Mouse (Mus musculus) skeletal muscle tissue, adult 2 months (tissue): ENCODE data around the gene Zfp385a.

Source experiments
- DNase-seq: peaks from one replicate; pipeline ENCODE4 v3.0.0-alpha.2; 2012; ENCODE audit warnings: low read depth, low spot score

Gene Zfp385a

DNA sequence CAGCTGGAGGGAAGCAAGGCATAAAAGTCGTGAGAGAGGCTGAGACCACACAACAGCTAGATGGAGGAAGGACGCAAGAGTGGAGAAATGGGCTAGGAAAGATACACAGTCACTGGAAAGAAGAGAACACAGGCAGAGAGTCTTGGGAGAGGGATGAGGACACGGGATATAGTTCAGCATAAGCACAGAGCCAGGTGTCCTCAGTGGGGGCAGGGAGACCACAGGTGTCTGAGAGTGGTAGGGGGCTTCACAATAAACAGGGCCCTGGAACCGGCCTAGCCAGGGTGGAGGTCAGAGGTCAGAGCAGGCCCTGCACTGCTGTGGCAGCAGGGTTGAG lies 1.1 kb downstream of the Zfp385a start:
- DNase-seq, result no peak

DNA sequence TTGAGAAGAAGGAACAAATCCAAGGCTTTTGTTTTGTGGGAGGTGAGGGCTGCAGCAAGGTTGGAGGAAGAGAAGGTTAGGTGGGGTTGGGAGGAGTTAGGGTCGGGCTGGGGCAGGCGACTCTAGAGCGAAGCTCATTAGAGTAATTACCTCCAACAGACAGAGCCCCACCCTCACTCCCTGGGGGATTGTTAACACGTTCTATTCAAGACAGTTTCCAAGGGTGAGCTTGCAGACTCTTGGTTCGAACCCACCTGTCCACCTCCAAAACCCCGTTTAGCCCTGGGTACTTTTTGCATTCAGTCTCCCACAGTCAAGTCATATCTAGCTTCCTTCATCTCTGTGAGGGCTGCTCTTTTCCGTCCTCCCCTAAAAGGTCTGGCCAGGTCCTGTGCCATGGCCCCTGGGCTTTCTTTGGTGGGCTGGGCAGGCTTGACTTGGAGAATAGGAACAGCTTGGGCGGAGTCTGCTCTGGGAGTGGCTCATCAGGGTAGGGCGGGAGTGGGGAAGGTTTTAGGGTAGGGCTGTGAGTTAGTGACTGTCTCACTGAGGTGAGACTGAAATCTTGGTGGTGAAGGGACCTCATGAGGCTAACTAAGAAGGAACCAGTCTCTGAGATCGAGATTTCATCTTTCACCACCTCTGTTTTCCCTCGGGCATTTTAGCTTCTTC lies 2.8 kb downstream of the Zfp385a start:
- no peak for DNase-seq

DNA sequence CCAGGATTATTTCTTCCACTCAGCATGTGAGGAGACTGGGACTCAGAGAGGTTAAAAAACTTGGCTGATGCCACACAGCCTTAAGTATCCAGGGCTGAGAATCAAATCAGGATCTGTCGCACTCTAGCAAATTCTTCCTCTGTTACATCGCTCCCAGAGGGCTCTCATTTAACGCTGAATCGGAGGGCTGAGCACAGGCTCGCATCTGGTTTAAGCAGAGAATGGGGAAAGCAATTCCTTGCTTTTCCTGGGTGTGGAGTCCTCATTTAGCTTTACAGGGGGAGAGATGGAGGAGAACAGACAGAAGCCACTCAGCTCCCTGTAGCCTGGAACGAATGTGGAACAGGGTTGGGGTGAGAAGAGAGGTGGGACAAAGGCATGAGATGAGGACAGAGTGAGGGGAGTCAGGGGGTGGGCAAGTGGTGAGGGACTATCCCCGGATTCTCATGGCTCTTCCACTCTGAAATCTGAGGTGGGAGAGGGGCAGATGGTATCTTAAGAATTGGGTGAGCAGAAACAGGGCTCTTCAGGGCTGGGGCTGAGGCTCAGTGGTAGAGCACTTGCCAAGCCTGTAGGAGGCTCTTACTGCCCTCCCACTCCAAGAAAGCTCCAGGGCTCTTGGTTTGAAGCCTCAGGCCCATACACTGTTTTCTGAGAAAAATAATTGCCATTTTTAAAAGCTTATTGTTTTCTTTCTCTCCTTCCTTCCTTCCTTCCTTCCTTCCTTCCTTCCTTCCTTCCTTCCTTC lies 4.2 kb downstream of the Zfp385a start:
- no peak for DNase-seq

- DNase-seq, result no peak
Measured at GRCm38 (mm10) chr15:103335040-103335439, 4.9 kb downstream of the Zfp385a start.

- DNase-seq, result no peak
Measured at GRCm38 (mm10) chr15:103334194-103334593, 5.7 kb downstream of the Zfp385a start.

DNA sequence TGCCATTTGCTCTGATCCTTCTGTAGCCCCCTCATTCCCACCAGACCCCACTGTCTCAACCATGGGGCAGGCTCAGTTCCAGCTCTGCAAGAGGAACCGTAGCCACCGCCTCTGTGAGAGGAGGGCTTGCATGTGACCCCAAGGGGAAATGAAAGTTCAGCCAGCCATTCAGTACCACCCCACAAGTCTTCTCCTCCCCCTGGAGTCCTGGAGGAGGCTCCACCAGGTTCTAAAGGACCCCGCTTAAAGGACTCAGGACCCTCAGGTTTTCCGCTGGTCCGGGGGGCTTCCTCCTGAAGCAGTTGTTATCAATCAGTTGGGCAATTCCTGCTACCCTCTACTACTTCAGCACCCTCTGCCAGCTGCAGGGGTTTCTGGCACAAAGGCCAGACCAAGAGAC lies 6.2 kb downstream of the Zfp385a start:
- peak; percentile 36 for DNase-seq

DNA sequence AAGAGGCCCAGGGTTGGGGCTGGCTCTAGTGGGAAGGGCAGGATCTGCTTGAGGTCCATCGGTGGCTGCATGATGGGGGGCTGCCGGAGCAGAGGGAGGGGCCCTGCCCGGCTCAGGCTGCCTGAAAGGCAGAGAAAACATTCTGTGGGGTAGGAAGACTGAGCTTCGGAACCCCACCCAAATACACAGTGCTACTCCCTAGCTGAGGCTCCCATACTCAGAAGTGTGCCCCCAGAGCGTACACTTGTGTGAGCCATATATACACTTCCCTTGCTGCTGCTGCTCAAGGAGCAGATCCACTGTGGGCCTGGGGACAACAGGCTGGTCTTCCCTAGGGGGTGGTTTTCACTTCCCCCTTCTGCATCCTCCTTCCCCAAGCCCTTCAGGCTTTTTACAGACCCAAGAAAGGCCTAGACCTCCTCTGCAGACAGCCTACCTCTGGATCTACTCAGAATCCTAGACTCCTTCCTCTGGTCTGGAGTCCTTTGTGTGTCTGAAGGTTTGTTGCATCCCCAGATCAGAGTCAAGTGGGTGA lies 6.7 kb downstream of the Zfp385a start:
- DNase-seq, result no peak

DNA sequence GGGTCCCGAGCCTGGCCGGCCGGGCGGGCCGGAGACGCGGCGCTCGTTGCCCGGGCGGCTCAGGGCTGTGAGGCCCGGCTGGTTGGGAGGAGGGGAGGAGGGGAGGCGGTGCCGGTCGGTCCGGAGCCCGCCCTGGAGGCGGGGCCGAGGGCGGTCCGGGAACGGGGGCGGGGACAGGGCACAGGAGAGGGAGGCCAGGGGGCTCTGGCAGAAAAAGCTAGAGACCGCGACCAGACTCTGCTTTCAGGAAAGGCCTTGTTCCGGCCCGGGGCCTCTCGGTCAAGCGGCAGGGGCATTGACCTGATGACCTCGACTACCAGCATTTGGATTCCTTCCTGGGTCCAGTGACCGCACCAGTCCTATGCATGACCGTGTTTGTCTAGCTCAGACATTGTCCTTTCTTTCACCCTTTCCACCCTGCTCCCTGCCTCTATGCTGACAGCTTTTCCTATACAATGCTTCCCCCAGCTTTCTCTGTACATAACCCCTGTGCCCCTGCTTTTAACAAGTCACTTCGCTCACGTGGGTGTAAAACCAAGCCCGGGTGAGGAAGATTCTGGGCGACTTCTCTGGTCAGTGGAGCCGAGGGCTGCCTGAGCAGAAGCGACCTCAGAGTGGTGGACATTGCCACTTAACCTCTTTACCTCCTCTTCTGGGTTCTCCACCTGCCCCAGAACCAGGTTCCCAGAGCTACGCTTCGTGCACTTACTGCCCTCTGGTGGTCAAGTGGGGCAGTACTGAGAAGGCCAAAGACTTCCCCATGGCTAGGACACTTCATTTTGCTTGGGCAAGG lies 16.2 kb downstream of the Zfp385a start:
- DNase-seq, result no peak

DNA sequence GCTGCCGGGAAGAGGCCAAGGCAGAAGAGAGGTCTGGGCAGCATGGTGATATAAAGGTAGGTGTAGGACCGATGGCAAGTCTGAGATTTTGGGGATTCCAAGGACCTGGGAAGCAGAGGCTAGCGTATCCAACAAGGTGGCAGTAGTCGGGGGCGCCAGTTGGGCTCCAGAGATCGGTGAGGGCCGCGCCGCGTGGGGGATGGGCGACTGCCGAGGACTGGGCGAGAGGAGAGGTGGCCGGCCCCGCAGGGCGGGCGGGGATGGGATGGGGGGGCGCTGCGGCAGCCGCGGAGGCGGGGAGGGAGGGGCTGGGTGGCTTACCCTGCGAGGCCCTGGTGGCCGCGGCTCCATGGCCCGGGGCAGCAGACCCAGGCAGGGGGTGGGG lies 16.8 kb downstream of the Zfp385a start:
- DNase-seq, result no peak

DNA sequence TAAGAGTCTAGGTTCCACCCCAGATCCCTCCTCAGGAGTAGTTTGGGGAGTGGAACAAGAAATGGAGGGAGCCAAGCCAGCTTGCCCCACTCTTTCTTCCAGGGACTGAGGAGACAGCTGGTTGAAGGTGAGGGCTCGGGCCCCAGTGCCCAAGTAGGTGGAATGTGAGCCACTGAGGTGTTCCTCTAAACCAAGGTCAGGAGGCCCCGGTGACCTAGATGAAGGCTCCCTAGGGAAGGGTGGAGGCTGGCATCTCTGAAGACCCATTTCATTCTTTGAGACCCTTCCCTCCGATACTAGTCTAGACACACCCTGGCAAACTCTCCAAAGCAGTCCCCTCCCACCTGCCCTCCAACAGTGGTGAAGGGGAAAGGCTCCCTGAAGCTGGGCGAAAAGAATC lies 17.5 kb downstream of the Zfp385a start:
- DNase-seq, result no peak

GRCm38 (mm10) chr15:103321076-103321475 lies 18.8 kb downstream of the Zfp385a start:
- DNase-seq, result no peak

DNA sequence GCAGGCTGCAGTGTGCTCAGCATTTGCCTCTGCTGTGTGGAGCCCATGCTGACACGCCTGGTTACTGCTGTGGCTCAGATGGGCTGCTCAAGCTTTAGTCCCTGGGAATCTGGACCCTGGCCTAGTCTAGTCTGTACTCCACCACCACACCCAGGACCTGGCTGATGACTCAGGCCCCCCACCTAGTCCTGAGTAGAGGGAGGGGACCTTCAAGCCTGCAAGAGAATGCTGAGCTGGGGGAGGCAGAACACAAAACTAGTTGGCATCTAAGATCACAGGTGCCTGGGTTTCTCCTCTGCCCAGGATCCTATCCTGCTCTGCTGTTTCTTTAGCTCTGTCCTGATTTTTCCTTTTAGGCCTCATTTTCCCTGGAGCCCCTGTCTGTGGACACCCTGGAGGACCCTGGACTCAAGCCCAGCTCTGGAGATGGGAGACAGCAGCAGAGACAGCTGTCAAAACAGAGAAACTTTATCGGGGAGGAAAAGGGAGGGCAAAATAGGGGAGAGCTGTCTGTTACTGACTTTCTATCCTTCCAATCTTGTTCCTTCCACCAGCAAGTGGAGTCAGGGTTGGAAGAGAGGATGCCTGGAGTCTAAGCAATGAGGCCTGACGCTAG lies 21.6 kb downstream of the Zfp385a start:
- no peak for DNase-seq

DNA sequence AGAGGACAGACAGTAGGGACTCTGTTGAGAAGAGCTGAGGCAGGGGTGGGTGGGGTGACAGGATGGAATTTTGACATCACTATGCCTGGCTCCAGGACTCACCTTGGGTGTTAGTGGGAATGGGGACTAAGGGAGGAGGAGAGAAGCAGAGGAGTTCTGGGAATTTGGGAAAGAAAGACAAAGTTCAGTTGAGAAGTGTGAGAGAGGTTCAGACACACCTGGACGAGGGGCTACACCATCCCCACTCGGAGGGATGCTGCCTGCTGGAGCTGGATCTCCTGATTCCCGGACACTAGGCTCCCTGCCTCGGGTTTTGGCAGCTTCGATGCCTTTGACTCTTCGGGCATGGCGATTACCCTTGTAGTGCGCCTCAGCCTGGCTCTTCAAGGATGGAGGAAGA lies 22.2 kb downstream of the Zfp385a start:
- DNase-seq, result no peak

DNA sequence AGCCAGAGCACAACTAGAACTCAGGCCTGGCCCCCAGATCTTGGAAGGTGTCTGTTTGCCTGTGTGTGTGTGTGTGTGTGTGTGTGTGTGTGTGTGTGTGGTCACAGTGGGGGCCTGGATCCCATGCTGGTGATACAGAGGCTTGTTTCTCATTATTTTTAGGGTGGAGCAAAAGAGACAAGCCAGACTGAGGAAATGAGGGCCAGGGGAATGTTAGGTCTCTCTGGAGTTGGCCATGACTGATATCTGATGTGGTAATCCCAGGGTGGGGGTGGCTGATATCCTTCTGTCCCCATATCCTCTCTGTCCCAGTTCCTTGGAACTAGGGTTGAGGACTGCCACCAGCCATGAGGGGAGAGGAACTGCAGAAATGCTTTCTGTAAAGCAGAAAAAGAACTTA lies 22.8 kb downstream of the Zfp385a start:
- DNase-seq, result peak; percentile 69

GRCm38 (mm10) chr15:103315979-103316776 lies 23.7 kb downstream of the Zfp385a start:
- DNase-seq, result peak; percentile 90

- DNase-seq, result peak; percentile 63
Measured at GRCm38 (mm10) chr15:103315011-103315502, 24.8 kb downstream of the Zfp385a start.

- DNase-seq, result no peak
Measured at GRCm38 (mm10) chr15:103314181-103314580, 25.7 kb downstream of the Zfp385a start.

GRCm38 (mm10) chr15:103313495-103314095 lies 26.3 kb downstream of the Zfp385a start:
- no peak for DNase-seq

DNA sequence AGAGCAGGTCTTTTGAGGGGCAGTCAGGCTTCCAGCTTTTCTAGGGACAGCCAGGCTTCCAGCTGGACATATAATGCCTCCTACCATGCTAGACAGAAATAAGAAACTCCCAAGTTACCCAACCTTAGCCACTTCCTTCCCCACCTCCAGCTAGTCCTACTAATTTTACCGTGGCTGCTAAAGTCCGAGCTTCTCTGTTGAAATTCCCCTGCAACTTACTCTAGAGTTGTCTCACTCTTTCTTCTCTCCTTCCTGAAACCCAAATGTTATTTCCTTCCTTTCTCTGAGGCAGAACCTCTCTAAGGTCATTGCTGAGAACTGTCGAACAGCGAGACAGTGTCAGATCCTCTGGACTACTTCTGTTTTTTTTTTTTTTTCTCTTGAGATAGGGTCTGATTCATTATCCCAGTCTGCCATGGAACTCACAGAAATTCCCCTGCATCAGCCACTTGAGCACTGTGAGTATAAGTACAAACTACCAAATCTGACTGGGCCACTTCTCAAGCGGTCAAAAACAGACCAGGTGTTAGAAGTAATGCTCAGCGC lies 29.5 kb downstream of the Zfp385a start, which contains the start of gene Gpr84:
Gpr84 (minus strand) TSS at position 248 of the 546 bp plus-strand sequence.
- no peak for DNase-seq
